Mouse (Mus musculus) lung, postnatal 0 days (tissue): ENCODE results near the gene Mbnl2. TPM values are rescaled to one million over a fixed set of nuclear protein-coding genes. Genes with fewer than 3 reads are reported as not detected.

Source experiments
- ATAC-seq: fragments of 200-750 bp; cut with Nextera tagmentation; 2 replicates; pipeline ENCODE4 v1.8.0; 2017; ENCODE audit warnings: moderate library complexity
- DNase-seq: peaks from one replicate; pipeline ENCODE4 v3.0.0-alpha.2; 2016; ENCODE audit warnings: low spot score
- H3K27ac ChIP-seq: fragments of 300-500 bp; sonication (generic); 2 replicates; pipeline ENCODE4 v1.5.1; 2014; ENCODE audit warnings: antibody characterized with exemption, mild to moderate bottlenecking, low read length, mixed read lengths
- H3K27me3 ChIP-seq: fragments of 300-500 bp; sonication (generic); replicated peaks from 2 replicates; pipeline ENCODE4 v1.6.1; 2014; ENCODE audit warnings: low read length, mixed read lengths; ENCODE audit not compliant: insufficient read depth
- H3K36me3 ChIP-seq: fragments of 300-500 bp; sonication (generic); 2 replicates; pipeline ENCODE4 v1.6.1; 2014; ENCODE audit warnings: low read length, mixed read lengths; ENCODE audit not compliant: insufficient read depth
- H3K4me1 ChIP-seq: fragments of 300-500 bp; sonication (generic); 2 replicates; pipeline ENCODE4 v1.6.1; 2014; ENCODE audit warnings: antibody characterized with exemption, low read depth, low read length, mixed read lengths; ENCODE audit not compliant: insufficient read depth
- H3K4me2 ChIP-seq: fragments of 300-500 bp; sonication (generic); replicated peaks from 2 replicates; pipeline ENCODE4 v1.6.1; 2014; ENCODE audit warnings: low read depth, mild to moderate bottlenecking, low read length, moderate library complexity, mixed read lengths
- H3K4me3 ChIP-seq: fragments of 300-500 bp; sonication (generic); 2 replicates; pipeline ENCODE4 v1.5.1; 2014; ENCODE audit warnings: low read depth, low read length
- H3K9ac ChIP-seq: fragments of 300-500 bp; sonication (generic); replicated peaks from 2 replicates; pipeline ENCODE4 v1.6.1; 2014; ENCODE audit warnings: low read depth, mild to moderate bottlenecking
- H3K9me3 ChIP-seq: fragments of 300-500 bp; sonication (generic); 2 replicates; pipeline ENCODE4 v1.6.1; 2016; ENCODE audit warnings: low read length, mixed read lengths
- CTCF ChIP-seq: IDR thresholded peaks from 2 replicates; pipeline ENCODE4 v1.5.1; 2016; ENCODE audit warnings: antibody characterized with exemption, mild to moderate bottlenecking
- EP300 ChIP-seq: IDR thresholded peaks from 2 replicates; pipeline ENCODE4 v1.6.1; 2016; ENCODE audit warnings: antibody characterized with exemption, mild to moderate bottlenecking, control low read depth
- WGBS: fragments of 180-500 bp; shearing (Covaris S2); extraction: QIAGEN DNeasy Blood & Tissue Kit; methylation state at CpG from one replicate; pipeline ENCODE4 v1.1.7; 2014; 5-methylcytosine and 5-hydroxymethylcytosine counted together
- polyA plus RNA-seq: library from polyadenylated mRNA; unstranded; fragments of >200 nt; fragmentation: Nextera tagmentation; extraction: Ambion mirVana; gene quantifications from 2 replicates; pipeline ENCODE4 v1.2.1, GENCODE M21; 2015

Mbnl2 gene
- polyA plus RNA-seq, 1 experiment from 2014 or later = 171 TPM

DNA sequence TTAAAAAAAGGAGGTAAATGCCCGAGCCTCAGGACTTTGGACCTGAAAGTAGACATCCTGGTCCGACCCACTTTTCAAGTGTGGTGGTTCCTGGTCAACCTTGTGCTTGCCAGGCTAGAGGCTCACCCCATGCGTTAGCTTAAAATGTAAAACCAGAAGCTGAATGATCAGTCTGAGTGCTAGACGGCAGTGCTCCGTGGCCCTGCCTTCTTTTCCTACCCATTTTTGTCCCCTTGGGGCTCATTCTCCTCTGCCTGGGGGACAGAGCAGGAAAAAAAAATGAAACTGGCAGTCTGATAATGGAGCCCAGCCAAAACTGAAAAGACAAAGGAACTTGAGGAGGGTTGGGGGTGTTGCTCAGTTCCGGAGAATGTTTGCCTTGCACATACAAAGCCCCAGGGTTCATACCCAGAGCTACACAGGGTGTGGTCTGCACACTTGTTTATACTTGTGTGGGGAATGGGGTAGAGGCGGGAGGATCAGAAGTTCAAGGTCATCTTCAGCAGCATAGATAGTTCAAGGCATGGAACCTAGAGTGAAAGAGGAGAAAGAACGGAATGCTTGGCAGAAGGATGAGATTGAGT, 87.0 kb downstream of the Mbnl2 start:
- Histone ChIP-seq H3K4me1 (peaks cover 9% of the 10 kb centered on the region; the same call in 1 of the 2 replicates), H3K9me3 (no peaks in the 10 kb centered on the region), H3K4me2 (no peak overlapping the region), H3K27ac (peak overlapping the region; percentile 57), H3K4me3 (no peak overlapping the region), H3K27me3 (no peaks in the 10 kb centered on the region), H3K36me3 (no peaks in the 10 kb centered on the region), H3K9ac (no peak overlapping the region)
- 27% methylated on average over 8 of the region's 8 CpGs for WGBS
- ATAC-seq (peak; percentile 71), DNase-seq (peak; percentile 67)
- TF ChIP-seq CTCF (no peak), EP300 (0 out of 2 replicates have a peak, but pooled peaks have one; percentile 34)

DNA sequence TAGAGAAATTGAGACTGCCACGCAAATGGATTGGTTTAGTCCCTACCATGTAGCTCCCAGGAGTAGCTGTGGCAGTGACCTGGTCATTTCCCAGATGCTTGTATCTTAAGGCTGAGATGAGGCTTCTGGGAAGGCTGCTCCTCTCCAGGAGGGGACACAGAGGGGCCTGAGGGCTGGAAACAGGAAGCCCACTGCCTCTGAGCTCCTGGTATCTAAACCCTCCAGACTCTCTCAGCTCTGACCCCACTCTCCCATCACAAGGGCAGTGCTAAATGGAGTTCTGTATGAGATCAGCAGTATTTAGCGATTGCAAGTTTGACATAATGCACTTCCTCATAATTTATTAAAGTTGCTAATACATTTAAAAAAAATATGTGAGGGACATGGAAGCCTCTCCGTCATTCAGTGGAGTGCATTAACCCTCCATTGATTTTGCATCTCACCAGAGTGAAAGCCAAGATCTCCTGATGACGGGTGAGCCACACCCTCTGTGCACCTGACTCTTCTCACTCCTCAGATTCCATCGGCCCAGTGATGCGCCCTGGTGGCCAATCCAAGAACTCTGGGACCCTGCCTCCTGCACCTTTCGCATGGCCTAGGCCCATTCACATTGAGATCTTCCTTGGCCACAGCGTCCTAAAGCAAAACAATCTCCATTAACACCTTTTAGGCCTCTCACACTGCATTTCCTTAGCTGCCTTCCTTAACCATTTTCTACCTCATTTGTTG, 87.8 kb downstream of the Mbnl2 start:
- ATAC-seq = peak; percentile 7; the same call in 1 of the 2 replicates
- no peaks in the 10 kb centered on the region for H3K36me3 ChIP-seq
- H3K4me2 ChIP-seq = no peak overlapping the region
- H3K9ac ChIP-seq = no peak overlapping the region
- TF ChIP-seq EP300 (no peak), CTCF (peak; percentile 61)
- no peak overlapping the region for H3K4me3 ChIP-seq
- 66% methylated on average over 8 of the region's 8 CpGs for WGBS
- no peak for DNase-seq
- H3K27ac ChIP-seq = peak overlapping the region; percentile 57
- peaks cover 9% of the 10 kb centered on the region; the same call in 1 of the 2 replicates for H3K4me1 ChIP-seq
- no peaks in the 10 kb centered on the region for H3K9me3 ChIP-seq
- H3K27me3 ChIP-seq = no peaks in the 10 kb centered on the region

DNA sequence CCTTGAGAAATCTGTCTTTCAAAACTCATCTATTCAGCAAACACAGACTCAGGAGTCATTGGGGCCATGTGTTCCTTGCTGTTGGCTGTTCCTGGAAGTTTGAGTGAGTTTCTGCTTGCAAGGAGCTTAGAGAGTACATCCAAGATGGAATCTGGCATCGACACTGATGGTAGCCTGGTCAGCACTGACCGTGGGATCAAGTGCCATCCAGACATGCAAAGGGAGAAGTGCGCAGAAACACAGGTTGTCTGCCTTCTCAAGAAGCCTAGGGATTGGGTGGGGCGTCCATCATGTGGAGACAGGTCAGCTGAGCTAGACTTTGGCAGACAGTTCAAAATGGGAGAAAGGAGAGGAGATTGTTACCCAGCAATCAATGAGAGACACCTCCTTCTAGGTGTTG, 89.6 kb downstream of the Mbnl2 start:
- H3K4me2 ChIP-seq = no peak overlapping the region
- ATAC-seq (no peak), DNase-seq (no peak)
- no peak overlapping the region for H3K4me3 ChIP-seq
- H3K36me3 ChIP-seq = no peaks in the 10 kb centered on the region
- H3K4me1 ChIP-seq = peaks cover 17% of the 10 kb centered on the region; the same call in 1 of the 2 replicates
- no peaks in the 10 kb centered on the region for H3K27me3 ChIP-seq
- 89% methylated on average over 4 of the region's 4 CpGs for WGBS
- H3K9ac ChIP-seq = no peak overlapping the region
- TF ChIP-seq CTCF (no peak), EP300 (no peak)
- no peaks in the 10 kb centered on the region for H3K9me3 ChIP-seq
- H3K27ac ChIP-seq = no peak overlapping the region

DNA sequence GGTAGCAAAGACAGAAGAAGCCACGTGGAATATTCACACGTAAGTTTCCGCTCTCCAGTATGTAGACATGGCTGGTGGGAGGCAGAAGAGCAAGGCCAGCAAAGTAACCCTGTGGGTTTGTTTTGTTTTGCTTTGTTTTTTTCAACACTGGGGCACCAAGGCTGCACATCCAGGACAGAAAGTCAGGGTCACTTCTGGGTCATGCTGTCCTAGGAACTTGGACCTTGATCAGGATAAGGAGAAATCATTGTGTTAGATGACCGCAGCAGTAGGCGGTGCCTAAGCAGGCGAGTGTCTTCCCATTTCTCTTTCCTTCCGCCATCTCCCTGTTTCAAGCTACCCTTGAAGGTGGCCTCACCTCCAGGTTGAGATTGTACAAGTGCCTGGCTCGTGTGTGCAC, 91.5 kb downstream of the Mbnl2 start:
- H3K4me2 ChIP-seq = no peak overlapping the region
- H3K27me3 ChIP-seq = no peaks in the 10 kb centered on the region
- H3K9me3 ChIP-seq = no peaks in the 10 kb centered on the region
- H3K27ac ChIP-seq = no peak overlapping the region
- peaks cover 17% of the 10 kb centered on the region; the same call in 1 of the 2 replicates for H3K4me1 ChIP-seq
- H3K4me3 ChIP-seq = no peak overlapping the region
- no peak overlapping the region for H3K9ac ChIP-seq
- 83% methylated on average over 8 of the region's 8 CpGs for WGBS
- no peaks in the 10 kb centered on the region for H3K36me3 ChIP-seq
- ATAC-seq (peak; percentile 37), DNase-seq (no peak)
- no peak for TF ChIP-seq CTCF
- TF ChIP-seq EP300 = peak; percentile 62

DNA sequence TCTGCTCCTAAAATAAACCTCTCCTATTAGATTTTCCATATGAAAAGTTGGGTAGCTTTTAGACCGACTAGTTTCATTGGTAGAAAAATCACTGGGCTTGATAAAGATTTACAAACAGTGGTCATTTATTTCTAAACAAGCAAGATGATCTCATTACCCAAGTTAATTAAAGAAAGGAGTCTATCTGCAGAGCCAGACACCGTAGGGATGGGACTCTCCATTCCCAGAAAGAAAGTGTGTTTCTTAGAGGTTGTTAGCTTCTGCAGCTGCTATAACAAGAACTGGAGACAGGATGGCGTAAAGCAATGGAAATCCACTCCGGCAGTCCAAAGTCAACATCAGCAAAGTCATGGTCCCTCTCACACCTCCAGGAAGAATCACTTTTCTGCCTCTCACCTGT, 92.1 kb downstream of the Mbnl2 start:
- no peak overlapping the region for H3K9ac ChIP-seq
- DNase-seq = no peak
- no peak overlapping the region for H3K27ac ChIP-seq
- ATAC-seq = no peak
- peaks cover 17% of the 10 kb centered on the region; the same call in 1 of the 2 replicates for H3K4me1 ChIP-seq
- no peak overlapping the region for H3K4me2 ChIP-seq
- no peaks in the 10 kb centered on the region for H3K9me3 ChIP-seq
- no peak for TF ChIP-seq EP300
- TF ChIP-seq CTCF = no peak
- no peaks in the 10 kb centered on the region for H3K36me3 ChIP-seq
- 89% methylated on average over 4 of the region's 4 CpGs for WGBS
- H3K27me3 ChIP-seq = no peaks in the 10 kb centered on the region
- H3K4me3 ChIP-seq = no peak overlapping the region

DNA sequence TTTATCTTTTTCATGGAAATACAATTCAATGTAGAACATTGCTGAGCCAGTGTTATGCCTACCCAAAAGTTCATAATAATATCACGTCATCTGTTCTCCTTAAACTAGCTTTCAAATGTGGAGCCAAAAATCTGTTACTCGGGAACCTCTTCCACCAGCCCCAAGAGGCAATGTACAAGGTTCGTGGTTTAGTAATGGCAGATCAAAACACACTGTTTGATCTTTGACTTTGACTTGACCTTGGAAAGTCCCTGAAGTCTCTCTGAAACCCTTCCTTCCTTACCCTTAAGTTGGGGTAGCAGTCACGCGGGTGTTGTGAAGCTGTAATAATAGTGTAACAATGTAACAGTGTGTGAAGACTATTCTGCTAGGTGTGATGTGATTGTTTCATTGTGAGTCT, 93.0 kb downstream of the Mbnl2 start:
- ATAC-seq (no peak), DNase-seq (no peak)
- H3K36me3 ChIP-seq = no peaks in the 10 kb centered on the region
- no peak overlapping the region for H3K27ac ChIP-seq
- no peak overlapping the region for H3K9ac ChIP-seq
- no peak for TF ChIP-seq EP300
- no peak for TF ChIP-seq CTCF
- H3K4me2 ChIP-seq = no peak overlapping the region
- 59% methylated on average over 5 of the region's 5 CpGs for WGBS
- peaks cover 13% of the 10 kb centered on the region; the same call in 1 of the 2 replicates for H3K4me1 ChIP-seq
- H3K27me3 ChIP-seq = no peaks in the 10 kb centered on the region
- H3K4me3 ChIP-seq = no peak overlapping the region
- no peaks in the 10 kb centered on the region for H3K9me3 ChIP-seq
